Mouse (Mus musculus): Measurements from ENCODE around the gene H6pd.
A peak's percentile ranks its signal among the peaks of the same experiment; 100 is the strongest.
"Not testable (repeated sequence)": the region's sequence is repeated elsewhere in the genome, so short reads cannot be mapped to it uniquely, and the experiment has no call there.

The H6pd gene

DNA sequence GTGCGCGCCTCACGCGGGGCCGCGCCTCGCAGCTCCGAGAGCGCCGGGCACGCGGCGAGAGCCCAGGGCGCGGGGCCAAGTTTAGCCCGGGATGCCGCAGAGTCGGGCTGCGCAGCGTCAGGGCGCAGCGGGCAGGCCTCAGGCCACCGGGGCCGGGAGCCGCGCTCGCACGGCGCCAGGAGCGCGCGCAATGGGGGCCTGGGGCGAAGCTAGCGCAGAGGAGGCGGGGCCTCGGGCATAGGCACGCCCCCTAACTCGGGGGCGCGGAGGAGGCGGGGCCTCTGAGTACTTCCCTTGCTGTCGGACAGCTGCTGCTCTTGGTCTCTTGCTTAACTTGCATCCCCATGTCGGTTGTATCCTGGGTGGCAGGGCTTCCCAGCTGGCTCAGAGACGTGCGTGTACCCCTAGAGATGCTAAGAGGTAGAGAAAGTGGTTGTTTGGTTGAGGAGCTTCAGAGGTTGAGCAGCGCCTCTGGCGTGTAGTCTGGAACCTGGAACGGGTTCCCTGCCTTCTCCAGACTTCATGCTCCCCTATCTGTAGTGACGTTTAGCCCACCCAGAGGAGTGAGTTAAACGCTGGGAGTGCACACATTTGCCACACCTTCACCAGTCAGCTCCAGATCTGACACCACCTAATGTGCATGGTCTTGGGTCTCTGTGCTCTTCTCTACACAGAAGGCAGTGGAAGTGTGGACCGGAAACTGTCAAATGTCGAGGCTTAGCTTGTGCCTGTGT lies at the start of gene H6pd:
TSS of gene H6pd (minus strand) at position 171 of the 734 bp plus-strand sequence.
- H3K36me3 ChIP-seq (ENCODE audit: control insufficient read depth, insufficient read depth, low read length, poor library complexity, severe bottlenecking): no peaks in the 10 kb centered on the region
- DNase-seq (ENCODE audit: low read depth, low spot score): peak; percentile 91

DNA sequence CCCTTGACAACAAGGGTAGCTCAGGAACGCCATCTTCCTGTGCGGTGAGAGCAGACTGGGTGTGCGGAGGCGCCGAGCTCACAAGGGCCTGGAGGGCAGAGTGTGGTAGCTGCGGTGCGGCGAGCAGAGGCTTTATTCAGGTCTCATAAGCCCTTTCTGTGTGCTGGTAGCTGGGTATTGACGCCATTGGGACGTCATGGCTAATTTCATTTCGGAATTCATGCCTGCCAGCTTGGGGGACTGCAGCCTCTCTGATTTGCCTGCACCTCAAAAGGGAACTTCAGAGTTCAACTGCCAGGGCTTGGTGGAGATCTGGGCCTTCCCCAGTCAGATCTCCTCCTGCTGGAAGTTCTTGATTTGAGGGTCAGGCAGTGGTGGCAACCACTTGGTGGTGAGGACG lies 48.9 kb upstream of the H6pd start:
- DNase-seq (ENCODE audit: low read depth, low spot score): no peak
- H3K27me3 ChIP-seq (ENCODE audit: control insufficient read depth, insufficient read depth, low read length, poor library complexity, severe bottlenecking): no peaks in the 10 kb centered on the region
- no peaks in the 10 kb centered on the region for H3K36me3 ChIP-seq (ENCODE audit: control insufficient read depth, insufficient read depth, low read length, poor library complexity, severe bottlenecking)

More for the DNA sequence above, at the start of gene H6pd:
- H3K27me3 ChIP-seq (ENCODE audit: control insufficient read depth, insufficient read depth, low read length, poor library complexity, severe bottlenecking): no peaks in the 10 kb centered on the region

DNA sequence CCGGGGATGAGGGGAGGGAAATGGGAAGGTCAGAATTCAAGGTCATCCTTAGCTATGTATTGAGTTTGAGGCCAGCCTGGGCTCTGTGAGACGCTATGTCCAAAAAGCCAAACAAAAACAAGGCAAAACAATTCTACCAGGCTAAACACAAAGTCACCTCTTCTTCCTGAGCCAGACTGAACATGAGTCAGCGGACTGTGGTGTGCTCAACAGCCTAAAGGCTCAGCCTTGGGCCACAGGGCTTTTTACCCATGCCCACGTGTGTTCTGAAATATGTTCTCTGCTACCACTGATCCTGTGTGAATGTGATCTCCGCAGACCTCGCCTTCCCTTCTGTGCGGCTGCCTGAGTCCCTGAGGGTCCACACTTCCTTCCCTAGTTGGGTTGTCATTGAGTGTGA lies 47.3 kb upstream of the H6pd start:
- DNase-seq (ENCODE audit: low read depth, low spot score): no peak
- no peaks in the 10 kb centered on the region for H3K27me3 ChIP-seq (ENCODE audit: control insufficient read depth, insufficient read depth, low read length, poor library complexity, severe bottlenecking)
- H3K36me3 ChIP-seq (ENCODE audit: control insufficient read depth, insufficient read depth, low read length, poor library complexity, severe bottlenecking): no peaks in the 10 kb centered on the region

DNA sequence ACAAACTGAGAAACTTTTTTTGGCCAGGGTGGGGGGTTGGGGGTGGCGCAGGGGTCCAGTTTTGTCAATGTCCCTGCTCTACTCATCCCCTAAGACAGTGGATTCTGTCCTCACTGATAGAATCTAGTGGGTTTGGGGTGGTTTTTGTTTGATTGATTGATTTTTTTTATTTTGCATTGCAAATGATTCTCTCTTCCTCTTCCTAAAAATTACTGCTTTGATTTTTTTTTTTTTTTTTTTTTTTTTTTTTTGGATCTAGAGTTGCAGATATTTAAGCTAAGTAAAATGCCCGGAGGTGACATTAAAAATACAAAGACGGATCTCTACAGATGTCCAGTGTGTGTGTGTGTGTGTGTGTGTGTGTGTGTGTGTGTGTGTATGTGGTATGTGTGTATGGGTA lies 43.6 kb upstream of the H6pd start:
- no peak for DNase-seq (ENCODE audit: low read depth, low spot score)
- no peaks in the 10 kb centered on the region for H3K27me3 ChIP-seq (ENCODE audit: control insufficient read depth, insufficient read depth, low read length, poor library complexity, severe bottlenecking)

DNA sequence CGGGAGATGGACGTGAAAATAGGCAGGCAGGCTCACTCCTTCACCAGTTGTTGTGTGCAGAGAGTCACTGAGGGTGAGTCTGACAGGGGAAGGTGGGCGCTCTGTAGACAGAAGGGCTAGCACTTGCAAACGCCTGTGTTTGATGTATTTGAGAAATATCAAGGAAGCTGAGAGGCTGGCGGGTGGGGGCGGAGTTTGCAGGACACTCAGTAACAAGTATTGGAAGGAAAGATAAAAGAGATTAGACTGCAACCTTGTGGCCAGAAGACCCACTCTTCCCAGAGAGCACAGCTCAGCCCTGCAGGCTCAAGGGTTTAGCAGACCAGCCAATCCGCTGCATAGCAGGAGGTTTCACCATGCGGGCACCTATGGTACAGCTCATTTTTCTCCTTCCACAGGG lies 42.7 kb upstream of the H6pd start:
- DNase-seq (ENCODE audit: low read depth, low spot score): no peak
- H3K27me3 ChIP-seq (ENCODE audit: control insufficient read depth, insufficient read depth, low read length, poor library complexity, severe bottlenecking): no peaks in the 10 kb centered on the region
- no peaks in the 10 kb centered on the region for H3K36me3 ChIP-seq (ENCODE audit: control insufficient read depth, insufficient read depth, low read length, poor library complexity, severe bottlenecking)

More for the DNA sequence above, 43.6 kb upstream of the H6pd start:
- H3K36me3 ChIP-seq (ENCODE audit: control insufficient read depth, insufficient read depth, low read length, poor library complexity, severe bottlenecking): no peaks in the 10 kb centered on the region

DNA sequence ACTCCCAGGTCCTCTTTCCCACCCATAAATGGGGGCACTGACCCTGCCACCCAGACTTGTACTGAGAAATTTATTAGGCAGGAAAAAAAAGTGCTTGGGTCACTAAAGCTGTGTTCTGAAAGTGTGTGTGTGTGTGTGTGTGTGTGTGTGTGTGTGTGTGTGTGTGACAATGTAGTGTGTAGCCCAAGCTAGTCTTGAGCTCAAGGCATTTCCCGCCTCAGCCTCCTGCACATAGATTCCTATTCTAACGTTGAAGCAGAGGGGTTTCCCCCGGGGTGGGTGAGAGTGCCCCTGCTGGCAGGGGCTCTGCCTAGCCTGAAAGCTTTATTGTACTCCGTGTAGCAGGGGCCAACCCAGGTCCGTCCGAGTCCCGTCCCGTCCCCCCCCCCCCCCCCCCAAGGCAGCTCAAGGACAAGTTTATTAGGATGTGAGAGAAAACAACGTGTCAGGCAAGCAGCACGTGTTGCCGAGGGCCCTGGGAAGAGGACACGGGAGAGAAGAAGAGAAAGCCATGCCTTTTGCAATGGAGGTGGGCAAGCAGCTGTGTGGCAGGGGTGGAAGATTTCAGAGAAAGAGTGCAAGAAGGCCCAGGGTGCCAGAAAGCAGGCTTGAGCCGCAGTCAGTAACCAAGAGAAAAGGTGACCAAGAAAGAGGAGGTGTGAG lies 40.9 kb upstream of the H6pd start:
- H3K36me3 ChIP-seq (ENCODE audit: control insufficient read depth, insufficient read depth, low read length, poor library complexity, severe bottlenecking): no peaks in the 10 kb centered on the region

DNA sequence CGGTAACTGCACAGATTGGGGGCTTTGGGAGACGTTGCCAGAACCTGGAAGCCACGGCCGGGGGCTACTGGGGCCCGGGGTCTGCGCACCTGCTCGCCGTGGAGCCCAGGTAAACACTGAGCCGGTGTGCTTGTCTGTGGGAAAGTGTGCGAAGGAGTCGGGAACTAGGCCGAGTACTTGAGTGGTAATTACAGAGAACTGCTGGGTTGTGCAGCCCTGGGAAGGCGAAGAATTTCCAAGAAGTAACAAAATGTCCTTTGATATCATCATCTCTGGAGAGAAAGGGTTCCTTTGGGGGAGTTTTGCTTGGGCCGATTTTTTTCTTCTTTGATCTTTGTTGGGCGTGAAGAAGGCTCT lies 40.3 kb upstream of the H6pd start:
- Histone ChIP-seq H3K27me3 (ENCODE audit: control insufficient read depth, insufficient read depth, low read length, poor library complexity, severe bottlenecking) (no peaks in the 10 kb centered on the region), H3K36me3 (ENCODE audit: control insufficient read depth, insufficient read depth, low read length, poor library complexity, severe bottlenecking) (no peaks in the 10 kb centered on the region)
- no peak for DNase-seq (ENCODE audit: low read depth, low spot score)

More for the DNA sequence above, 40.9 kb upstream of the H6pd start:
- peak; percentile 27 for DNase-seq (ENCODE audit: low read depth, low spot score)
- H3K27me3 ChIP-seq (ENCODE audit: control insufficient read depth, insufficient read depth, low read length, poor library complexity, severe bottlenecking): no peaks in the 10 kb centered on the region

DNA sequence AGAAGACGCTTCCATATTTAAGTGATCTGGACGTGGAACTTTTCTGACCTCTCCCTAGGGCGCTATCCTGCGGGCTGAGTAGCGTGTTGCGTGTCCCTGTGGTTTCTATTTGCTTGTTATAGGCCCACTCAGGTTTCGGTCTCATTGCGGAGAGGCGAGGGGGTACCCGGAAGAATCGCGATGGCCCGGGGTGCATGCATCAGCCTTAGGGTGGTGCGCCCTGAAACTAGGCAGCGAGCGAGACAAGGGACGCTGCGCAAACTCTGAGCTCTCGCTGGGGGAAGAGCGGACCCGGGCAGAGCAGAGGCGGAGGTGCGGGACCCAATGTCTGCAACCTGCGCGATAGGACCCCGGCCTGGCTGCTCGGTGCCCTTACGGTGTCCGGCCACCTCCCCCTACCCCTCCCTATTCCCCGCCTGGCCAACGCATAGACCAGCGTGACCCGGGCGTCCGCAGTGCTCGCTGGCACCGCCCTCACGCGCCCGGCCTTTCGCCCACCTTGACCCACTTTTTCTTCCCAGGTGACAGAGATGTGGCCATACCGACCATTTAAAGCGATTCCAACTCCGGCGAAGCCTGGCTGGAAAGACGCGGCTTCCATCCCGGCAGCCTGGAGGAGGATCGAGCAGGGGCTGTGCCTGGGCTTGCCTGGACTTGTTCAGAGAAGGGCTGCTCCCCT lies 39.8 kb upstream of the H6pd start:
- no peaks in the 10 kb centered on the region for H3K36me3 ChIP-seq (ENCODE audit: control insufficient read depth, insufficient read depth, low read length, poor library complexity, severe bottlenecking)
- H3K27me3 ChIP-seq (ENCODE audit: control insufficient read depth, insufficient read depth, low read length, poor library complexity, severe bottlenecking): no peaks in the 10 kb centered on the region
- peak; percentile 23 for DNase-seq (ENCODE audit: low read depth, low spot score)

DNA sequence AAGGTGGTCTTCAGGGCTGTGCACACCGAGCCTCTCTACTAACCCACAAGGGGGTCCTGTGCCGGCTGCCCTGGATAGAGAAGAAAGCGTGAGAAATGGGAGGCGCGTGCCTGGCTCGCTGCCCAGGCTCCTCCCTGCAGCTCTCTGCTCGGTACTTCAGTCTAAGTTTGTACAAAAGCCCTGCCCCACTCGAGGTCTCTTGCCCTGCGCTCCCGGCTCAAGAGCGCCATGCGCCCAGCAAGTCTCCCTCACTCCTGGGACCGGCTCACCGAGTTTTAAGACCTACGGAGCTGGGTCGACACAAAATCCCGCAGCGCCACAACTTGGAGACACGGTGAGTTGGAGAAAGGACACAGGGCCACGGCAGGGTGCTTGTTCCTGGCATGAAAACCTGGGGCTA lies 39.2 kb upstream of the H6pd start:
- Histone ChIP-seq H3K27me3 (ENCODE audit: control insufficient read depth, insufficient read depth, low read length, poor library complexity, severe bottlenecking) (no peaks in the 10 kb centered on the region), H3K36me3 (ENCODE audit: control insufficient read depth, insufficient read depth, low read length, poor library complexity, severe bottlenecking) (no peaks in the 10 kb centered on the region)
- peak; percentile 21 for DNase-seq (ENCODE audit: low read depth, low spot score)

DNA sequence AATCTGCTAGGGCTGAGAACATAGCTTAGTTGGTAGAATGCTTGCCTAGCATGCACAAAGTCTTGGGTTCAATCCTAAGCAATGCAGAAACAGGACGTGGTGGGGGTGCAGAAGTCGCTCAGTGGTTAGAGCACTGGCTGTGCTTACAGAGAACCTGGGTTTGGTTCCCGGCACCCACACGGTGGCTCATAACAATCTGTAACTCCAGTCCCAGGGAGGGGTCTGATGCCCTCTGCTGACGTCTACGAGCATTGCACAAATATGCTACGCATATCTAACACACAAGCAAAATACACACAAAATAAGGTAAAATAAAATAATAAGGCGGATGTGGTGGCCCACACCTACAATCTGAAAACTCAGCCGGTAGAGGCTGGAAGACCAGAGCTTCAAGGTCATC lies 34.8 kb upstream of the H6pd start:
- Histone ChIP-seq H3K36me3 (ENCODE audit: control insufficient read depth, insufficient read depth, low read length, poor library complexity, severe bottlenecking) (no peaks in the 10 kb centered on the region), H3K27me3 (ENCODE audit: control insufficient read depth, insufficient read depth, low read length, poor library complexity, severe bottlenecking) (no peaks in the 10 kb centered on the region)
- DNase-seq (ENCODE audit: low read depth, low spot score): no peak

DNA sequence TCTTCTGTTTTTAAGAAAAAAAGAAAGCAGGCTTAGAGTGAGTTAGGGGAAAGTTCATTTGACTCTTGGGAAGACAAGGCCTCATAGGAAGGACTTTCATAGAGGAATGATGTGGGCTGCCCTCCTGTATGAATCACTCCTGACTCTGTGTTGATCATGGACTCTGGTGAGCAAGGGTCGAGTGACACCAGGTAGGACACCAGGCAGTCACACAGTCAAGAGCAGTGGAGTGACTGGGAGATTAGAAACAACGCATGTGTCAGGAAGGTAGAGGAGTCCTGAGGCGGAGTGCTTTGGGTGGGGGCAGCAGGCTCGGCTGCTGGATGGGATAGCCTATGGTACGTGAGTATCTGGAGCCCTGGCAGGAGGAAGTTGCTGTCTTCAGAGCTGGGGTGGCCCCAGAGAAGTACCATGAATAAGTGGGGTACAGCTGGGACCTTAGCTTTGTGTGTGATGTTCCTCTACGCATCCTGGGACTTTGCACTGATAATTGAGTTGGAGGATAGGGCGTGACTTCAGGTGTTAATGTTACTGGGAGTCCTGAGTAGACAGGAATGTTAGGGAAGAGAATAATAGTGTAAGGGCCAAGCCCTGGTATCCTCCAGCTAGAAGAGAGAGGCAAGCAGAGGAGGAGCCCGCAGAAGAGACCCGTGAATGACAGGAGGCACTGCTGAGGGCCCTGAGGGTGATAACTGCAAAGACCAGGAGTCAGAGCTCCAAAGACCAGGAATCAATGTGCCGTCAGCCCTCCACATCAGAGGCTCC lies 32.7 kb upstream of the H6pd start:
- no peaks in the 10 kb centered on the region for H3K27me3 ChIP-seq (ENCODE audit: control insufficient read depth, insufficient read depth, low read length, poor library complexity, severe bottlenecking)
- no peaks in the 10 kb centered on the region for H3K36me3 ChIP-seq (ENCODE audit: control insufficient read depth, insufficient read depth, low read length, poor library complexity, severe bottlenecking)
- DNase-seq (ENCODE audit: low read depth, low spot score): no peak

DNA sequence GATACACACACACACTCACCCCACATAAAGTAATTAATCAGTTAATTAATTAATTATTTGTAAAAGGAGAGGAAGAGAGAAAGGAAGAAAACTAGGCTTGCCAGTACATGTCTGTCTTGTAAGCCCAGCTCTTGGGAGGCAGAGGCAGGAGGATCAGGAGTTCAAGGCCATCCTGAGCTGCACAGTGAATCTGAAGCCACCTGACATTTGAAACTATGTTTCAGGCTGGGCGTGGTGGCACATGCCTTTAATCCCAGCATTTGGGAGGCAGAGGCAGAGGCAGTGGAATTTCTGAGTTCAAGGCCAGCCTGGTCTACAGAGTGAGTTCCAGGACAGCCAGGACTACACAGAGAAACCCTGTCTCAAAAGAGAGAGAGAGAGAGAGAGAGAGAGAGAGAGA lies 32.0 kb upstream of the H6pd start:
- not testable (repeated sequence) for DNase-seq (ENCODE audit: low read depth, low spot score); H3K36me3 ChIP-seq (ENCODE audit: control insufficient read depth, insufficient read depth, low read length, poor library complexity, severe bottlenecking); H3K27me3 ChIP-seq (ENCODE audit: control insufficient read depth, insufficient read depth, low read length, poor library complexity, severe bottlenecking)

DNA sequence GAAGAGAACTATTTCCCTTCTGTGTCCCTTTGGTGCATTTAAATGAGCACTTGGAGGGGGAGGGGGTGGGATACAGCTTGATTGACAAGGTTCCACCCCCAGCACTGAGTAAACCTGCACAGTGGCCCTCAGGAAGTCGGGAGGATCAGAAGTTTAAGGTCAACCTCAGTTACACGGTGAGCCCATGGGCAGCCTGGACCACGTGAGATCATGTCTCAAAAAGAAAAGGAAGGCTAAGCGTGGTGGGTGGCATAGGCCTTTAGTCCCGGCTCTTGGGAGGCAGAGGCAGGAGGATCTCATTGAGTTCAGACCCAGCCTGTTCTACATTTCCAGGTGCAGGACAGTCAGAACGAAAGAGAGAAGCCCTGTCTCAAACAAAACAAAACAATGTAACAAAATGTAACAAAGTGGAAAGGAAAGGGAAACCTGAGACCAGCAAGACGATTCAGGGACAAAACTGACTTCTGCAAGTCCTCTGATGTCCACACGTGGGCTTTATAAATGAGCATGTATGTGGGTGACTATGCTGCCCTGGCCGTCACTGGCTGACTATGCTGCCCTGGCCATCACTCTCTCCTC lies 31.3 kb upstream of the H6pd start:
- Histone ChIP-seq H3K27me3 (ENCODE audit: control insufficient read depth, insufficient read depth, low read length, poor library complexity, severe bottlenecking) (no peaks in the 10 kb centered on the region), H3K36me3 (ENCODE audit: control insufficient read depth, insufficient read depth, low read length, poor library complexity, severe bottlenecking) (no peaks in the 10 kb centered on the region)
- DNase-seq (ENCODE audit: low read depth, low spot score): no peak

DNA sequence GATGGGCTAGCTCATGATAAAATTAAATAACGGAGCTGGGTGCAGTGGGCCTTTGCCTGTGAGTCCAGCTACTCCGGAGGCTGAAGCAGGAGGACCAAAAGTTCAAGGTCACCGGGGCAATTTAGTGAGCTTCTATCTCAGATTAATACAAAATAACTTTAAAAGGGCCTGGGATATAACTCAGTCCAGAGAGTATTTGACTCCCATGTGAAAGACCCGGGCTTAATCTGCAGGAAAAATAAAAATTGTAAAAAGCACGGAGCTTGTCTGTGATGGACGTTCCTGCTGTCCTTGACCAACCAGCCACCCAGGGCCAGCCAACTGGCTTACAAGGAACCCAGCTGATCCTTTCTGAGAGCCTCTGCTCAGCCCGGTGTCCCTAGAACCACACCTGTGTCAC lies 29.7 kb upstream of the H6pd start:
- no peak for DNase-seq (ENCODE audit: low read depth, low spot score)
- Histone ChIP-seq H3K36me3 (ENCODE audit: control insufficient read depth, insufficient read depth, low read length, poor library complexity, severe bottlenecking) (no peaks in the 10 kb centered on the region), H3K27me3 (ENCODE audit: control insufficient read depth, insufficient read depth, low read length, poor library complexity, severe bottlenecking) (no peaks in the 10 kb centered on the region)

Data from splenic B cell, adult 2 months (primary cell).